Mouse (Mus musculus) liver, embryonic 15.5 days (tissue): ENCODE measurements around the gene Olfr9. TPM values are rescaled to one million over a fixed set of nuclear protein-coding genes. Genes with fewer than 3 reads are reported as not detected.
"Not testable (repeated sequence)": the region's sequence is repeated elsewhere in the genome, so short reads cannot be mapped to it uniquely, and the experiment has no call there.

Experiments
- ATAC-seq: fragments of 200-750 bp; cut with Nextera tagmentation; 2 replicates; pipeline ENCODE4 v1.8.0; 2017; ENCODE audit warnings: moderate number of reproducible peaks, mild to moderate bottlenecking, moderate library complexity; ENCODE audit not compliant: insufficient read depth
- H3K27ac ChIP-seq: fragments of 300-500 bp; sonication (generic); replicated peaks from 2 replicates; pipeline ENCODE4 v1.5.1; 2015; ENCODE audit warnings: mild to moderate bottlenecking, inconsistent platforms
- H3K27me3 ChIP-seq: fragments of 300-500 bp; sonication (generic); 2 replicates; pipeline ENCODE4 v1.6.1; 2015; ENCODE audit warnings: mild to moderate bottlenecking, inconsistent platforms
- H3K36me3 ChIP-seq: fragments of 300-500 bp; sonication (generic); replicated peaks from 2 replicates; pipeline ENCODE4 v1.6.1; 2015; ENCODE audit warnings: moderate library complexity, mild to moderate bottlenecking, inconsistent platforms
- H3K4me1 ChIP-seq: fragments of 300-500 bp; sonication (generic); replicated peaks from 2 replicates; pipeline ENCODE4 v1.6.1; 2015; ENCODE audit warnings: inconsistent platforms
- H3K4me2 ChIP-seq: fragments of 300-500 bp; sonication (generic); 2 replicates; pipeline ENCODE4 v1.6.1; 2015; ENCODE audit warnings: moderate library complexity, mild to moderate bottlenecking, inconsistent platforms
- H3K4me3 ChIP-seq: fragments of 300-500 bp; sonication (generic); replicated peaks from 2 replicates; pipeline ENCODE4 v1.5.1; 2015; ENCODE audit warnings: mild to moderate bottlenecking, inconsistent platforms
- H3K9ac ChIP-seq: fragments of 300-500 bp; sonication (generic); 2 replicates; pipeline ENCODE4 v1.6.1; 2015; ENCODE audit warnings: moderate library complexity, mild to moderate bottlenecking, inconsistent platforms
- H3K9me3 ChIP-seq: fragments of 300-500 bp; sonication (generic); replicated peaks from 2 replicates; pipeline ENCODE4 v1.6.1; 2016; ENCODE audit warnings: inconsistent platforms
- WGBS: fragments of 180-500 bp; shearing (Covaris S2); methylation state at CpG from one replicate; pipeline ENCODE4 v1.1.7; 2015; ENCODE audit warnings: mixed read lengths; ENCODE audit not compliant: insufficient replicate concordance; 5-methylcytosine and 5-hydroxymethylcytosine counted together
- polyA plus RNA-seq: library from polyadenylated mRNA; unstranded; fragments of >200 nt; fragmentation: Nextera tagmentation; extraction: Ambion mirVana; gene quantifications from 2 replicates; pipeline ENCODE4 v1.2.1, GENCODE M21; 2015

Gene Olfr9
- polyA plus RNA-seq, 1 experiment from 2014 or later, result not detected

- no peak within 1 kb of the TSS for H3K4me2 ChIP-seq
- WGBS, result 39% methylated on average over 2 of the region's 2 CpGs
- no peaks in the 10 kb centered on the region for H3K9me3 ChIP-seq
- H3K27ac ChIP-seq, result no peak within 1 kb of the TSS
- H3K9ac ChIP-seq, result no peak within 1 kb of the TSS
- H3K4me1 ChIP-seq, result no peaks in the 10 kb centered on the region
- H3K36me3 ChIP-seq, result no peaks in the 10 kb centered on the region
- H3K4me3 ChIP-seq, result no peak within 1 kb of the TSS
- H3K27me3 ChIP-seq, result no peaks in the 10 kb centered on the region
- ATAC-seq, result no peak
Observed at GRCm38 (mm10) chr10:129010288-129010841, 21.1 kb downstream of the Olfr9 start, which contains the start of gene Olfr763. Gene Olfr763 (plus strand): TSS chr10:129010791.

GRCm38 (mm10) chr10:129011511-129011910 is 22.3 kb downstream of the Olfr9 start:
- H3K4me1 ChIP-seq, H3K9me3 ChIP-seq, H3K4me3 ChIP-seq, H3K36me3 ChIP-seq, H3K27me3 ChIP-seq, ATAC-seq, H3K27ac ChIP-seq, H3K9ac ChIP-seq, H3K4me2 ChIP-seq: not testable (repeated sequence)
- 49% methylated on average over 2 of the region's 5 CpGs for WGBS

- H3K27me3 ChIP-seq, result no peaks in the 10 kb centered on the region
- no peak overlapping the region for H3K27ac ChIP-seq
- ATAC-seq, result no peak
- no peak overlapping the region for H3K4me2 ChIP-seq
- no peaks in the 10 kb centered on the region for H3K9me3 ChIP-seq
- no peak overlapping the region for H3K9ac ChIP-seq
- H3K4me3 ChIP-seq, result no peak overlapping the region
- no peaks in the 10 kb centered on the region for H3K4me1 ChIP-seq
- no peaks in the 10 kb centered on the region for H3K36me3 ChIP-seq
Observed at GRCm38 (mm10) chr10:129014477-129014876, 25.2 kb downstream of the Olfr9 start.

- Histone ChIP-seq H3K9ac (no peak overlapping the region), H3K4me2 (no peak overlapping the region), H3K4me1 (no peaks in the 10 kb centered on the region), H3K27ac (no peak overlapping the region), H3K27me3 (no peaks in the 10 kb centered on the region), H3K36me3 (no peaks in the 10 kb centered on the region), H3K4me3 (no peak overlapping the region), H3K9me3 (no peaks in the 10 kb centered on the region)
- no peak for ATAC-seq
Observed at GRCm38 (mm10) chr10:129023319-129023718, 34.1 kb downstream of the Olfr9 start.

GRCm38 (mm10) chr10:129026018-129026662 is 36.9 kb downstream of the Olfr9 start:
- no peak overlapping the region for H3K4me2 ChIP-seq
- H3K4me3 ChIP-seq, result no peak overlapping the region
- H3K27ac ChIP-seq, result no peak overlapping the region
- H3K9ac ChIP-seq, result no peak overlapping the region
- H3K36me3 ChIP-seq, result no peaks in the 10 kb centered on the region
- no peaks in the 10 kb centered on the region for H3K4me1 ChIP-seq
- ATAC-seq, result no peak
- H3K9me3 ChIP-seq, result no peaks in the 10 kb centered on the region
- WGBS, result 55% methylated on average over 3 of the region's 3 CpGs
- H3K27me3 ChIP-seq, result no peaks in the 10 kb centered on the region

GRCm38 (mm10) chr10:129028343-129028742 is 39.1 kb downstream of the Olfr9 start:
- Histone ChIP-seq H3K4me1 (no peaks in the 10 kb centered on the region), H3K27me3 (no peaks in the 10 kb centered on the region), H3K4me2 (no peak overlapping the region), H3K4me3 (no peak overlapping the region), H3K36me3 (no peaks in the 10 kb centered on the region), H3K9ac (no peak overlapping the region), H3K9me3 (no peaks in the 10 kb centered on the region), H3K27ac (no peak overlapping the region)
- WGBS, result 48% methylated on average over 2 of the region's 2 CpGs
- ATAC-seq, result no peak

- Histone ChIP-seq H3K4me3 (no peak within 1 kb of the TSS), H3K27ac (no peak within 1 kb of the TSS), H3K27me3 (no peaks in the 10 kb centered on the region), H3K9ac (no peak within 1 kb of the TSS), H3K9me3 (no peaks in the 10 kb centered on the region), H3K36me3 (no peaks in the 10 kb centered on the region), H3K4me2 (no peak within 1 kb of the TSS), H3K4me1 (no peaks in the 10 kb centered on the region)
- WGBS, result 41% methylated on average over 3 of the region's 3 CpGs
- no peak for ATAC-seq
Observed at GRCm38 (mm10) chr10:129039796-129040195, 50.6 kb downstream of the Olfr9 start, which contains the start of gene Olfr764-ps1. Gene Olfr764-ps1 (minus strand): TSS chr10:129039896.

Other genes with a start within 250 kb of the Olfr9 start
- 2.4 and 3.0 TPM in 2 replicates for gene Dgka, start 244.6 kb upstream of the Olfr9 start, polyA plus RNA-seq
- gene Pym1, start 241.5 kb upstream of the Olfr9 start, polyA plus RNA-seq, result 13.3 and 14.8 TPM in 2 replicates
- gene Mmp19, start 198.5 kb upstream of the Olfr9 start, polyA plus RNA-seq, result 10.5 and 11.3 TPM in 2 replicates
- 18.3 and 21.1 TPM in 2 replicates for gene Dnajc14, start 185.4 kb upstream of the Olfr9 start, polyA plus RNA-seq
- gene Tmem198b, start 185.1 kb upstream of the Olfr9 start, polyA plus RNA-seq, result 2.1 and 2.9 TPM in 2 replicates
- 89.5 and 99.7 TPM in 2 replicates for gene Sarnp, start 172.1 kb upstream of the Olfr9 start, polyA plus RNA-seq
- 73.9 and 75.5 TPM in 2 replicates for gene Ormdl2, start 167.8 kb upstream of the Olfr9 start, polyA plus RNA-seq
- gene Gdf11, start 97.7 kb upstream of the Olfr9 start, polyA plus RNA-seq, result 0.26 and 0.31 TPM in 2 replicates
- gene Cd63, start 88.4 kb upstream of the Olfr9 start, polyA plus RNA-seq, result 102 and 113 TPM in 2 replicates
- 18.4 and 24.3 TPM in 2 replicates for gene Rdh5, start 66.5 kb upstream of the Olfr9 start, polyA plus RNA-seq
- 93.9 and 96.1 TPM in 2 replicates for gene Bloc1s1, start 65.4 kb upstream of the Olfr9 start, polyA plus RNA-seq
- 0.81 and 1.1 TPM in 2 replicates for gene Itga7, start 55.6 kb upstream of the Olfr9 start, polyA plus RNA-seq
- not detected in 2 replicates for gene Mettl7b, start 28.4 kb upstream of the Olfr9 start, polyA plus RNA-seq
- not detected in 2 replicates for gene Olfr763, start 21.4 kb downstream of the Olfr9 start, polyA plus RNA-seq
- not detected in 2 replicates for gene Olfr764-ps1, start 50.5 kb downstream of the Olfr9 start, polyA plus RNA-seq
- not detected in 2 replicates for gene Olfr765, start 60.6 kb downstream of the Olfr9 start, polyA plus RNA-seq
- not detected in 2 replicates for gene Olfr766-ps1, start 79.5 kb downstream of the Olfr9 start, polyA plus RNA-seq
- gene Olfr767, start 93.5 kb downstream of the Olfr9 start, polyA plus RNA-seq, result not detected in 2 replicates
- not detected in 2 replicates for gene Olfr768, start 109.9 kb downstream of the Olfr9 start, polyA plus RNA-seq
- not detected in 2 replicates for gene Olfr769, start 128.4 kb downstream of the Olfr9 start, polyA plus RNA-seq
- not detected in 2 replicates for gene Olfr770, start 149.6 kb downstream of the Olfr9 start, polyA plus RNA-seq
- gene Olfr771, start 175.3 kb downstream of the Olfr9 start, polyA plus RNA-seq, result not detected in 2 replicates
- gene Olfr772, start 188.5 kb downstream of the Olfr9 start, polyA plus RNA-seq, result not detected in 2 replicates
- gene Olfr773, start 198.0 kb downstream of the Olfr9 start, polyA plus RNA-seq, result not detected in 2 replicates
- gene Olfr774, start 246.8 kb downstream of the Olfr9 start, polyA plus RNA-seq, result not detected in 2 replicates